In the genomic region with DNA sequence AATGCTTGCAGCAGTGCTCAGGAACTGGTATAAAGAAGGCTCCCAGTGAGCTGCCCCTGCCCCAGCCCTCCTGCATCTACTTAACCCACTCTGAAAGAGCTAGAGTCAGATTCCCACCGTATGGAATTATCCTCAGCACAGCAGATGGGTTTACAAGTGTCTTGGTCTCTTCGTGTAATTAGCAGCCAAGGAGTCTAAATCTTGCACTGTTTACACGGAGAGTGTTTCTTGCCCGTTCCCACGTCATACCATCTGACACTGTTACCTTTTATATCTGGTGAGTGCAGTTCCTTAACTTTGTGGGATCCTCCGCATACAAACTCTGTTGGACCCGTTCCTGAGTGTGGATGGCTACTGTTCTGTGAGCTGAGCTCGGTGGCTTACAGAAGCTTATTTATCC, we compare ENCODE assay signal across 20 mouse cellular contexts.
DNase-seq lines count a peak whose midpoint lies in the region; ATAC-seq lines count a peak whose summit lies in the region.
"Had no signal": no experiment of that assay in that cellular context is flagged by ENCODE, and none has a peak within 500 bp of the region (broad histone marks: within the 10 kb centered on the region; RNA-seq: fewer than 3 reads in every experiment).

No protein-coding gene starts in this region.

- DNase-seq in midbrain, embryonic 11.5 days (ENCODE audit: low spot score, missing footprints) = peak; percentile 35
- peak; percentile 42 for DNase-seq in layer of hippocampus, adult 9-11 months
- DNase-seq in right cerebral cortex, adult 2 months (ENCODE audit: low spot score in 2 of 2) = peak; percentile 58 to 68
- DNase-seq in thymus, postnatal 10 days (ENCODE audit: low spot score in 2 of 2) = no peak
- DNase-seq in kidney, postnatal 10 days = no peak
- no peak for DNase-seq in gastrocnemius, adult 8-10 months (ENCODE audit: low spot score in 2 of 2)
- DNase-seq: adrenal gland, postnatal 14 days; cerebellum, postnatal 25 days; gastrocnemius, postnatal 25 days; heart, postnatal 14 days had no signal

- no peak overlapping the region for H3K27ac ChIP-seq in midbrain, embryonic 11.5 days (ENCODE audit: low read depth, low read length)
- H3K27ac ChIP-seq in midbrain, embryonic 13.5 days = no peak overlapping the region
- H3K27ac ChIP-seq: embryonic facial prominence, embryonic 10.5 days; heart, embryonic 10.5 days; hindbrain, embryonic 15.5 days; kidney, postnatal 0 days; limb, embryonic 10.5 days; liver, embryonic 12.5 days; lung, embryonic 15.5 days had no signal

- H3K27me3 ChIP-seq in midbrain, embryonic 11.5 days (ENCODE audit: control insufficient read depth, insufficient read depth, low read length) = no peaks in the 10 kb centered on the region
- no peaks in the 10 kb centered on the region for H3K27me3 ChIP-seq in midbrain, embryonic 13.5 days
- H3K27me3 ChIP-seq: hindbrain, embryonic 15.5 days; liver, embryonic 12.5 days; lung, embryonic 15.5 days had no signal

- ATAC-seq in midbrain, embryonic 11.5 days (ENCODE audit: low FRiP score) = no peak
- ATAC-seq in midbrain, embryonic 13.5 days = no peak
- ATAC-seq: intestine, postnatal 0 days; liver, embryonic 12.5 days had no signal

- H3K4me1 ChIP-seq in midbrain, embryonic 11.5 days (ENCODE audit: control insufficient read depth, insufficient read depth, low read length) = no peaks in the 10 kb centered on the region
- no peaks in the 10 kb centered on the region for H3K4me1 ChIP-seq in midbrain, embryonic 13.5 days (replicated peaks)
- H3K4me1 ChIP-seq: embryonic facial prominence, embryonic 10.5 days; heart, embryonic 10.5 days; hindbrain, embryonic 15.5 days; limb, embryonic 10.5 days; liver, embryonic 12.5 days; lung, embryonic 15.5 days had no signal

- no peak overlapping the region for H3K4me2 ChIP-seq in midbrain, embryonic 11.5 days
- H3K4me2 ChIP-seq in midbrain, embryonic 13.5 days (replicated peaks) = no peak overlapping the region
- H3K4me2 ChIP-seq: hindbrain, embryonic 15.5 days; liver, embryonic 12.5 days; lung, embryonic 15.5 days had no signal

- 76% methylated on average over 8 of the region's 8 CpGs for WGBS in midbrain, embryonic 11.5 days
- WGBS in midbrain, embryonic 13.5 days = 70% methylated on average over 8 of the region's 8 CpGs

- H3K9me3 ChIP-seq in midbrain, embryonic 11.5 days (ENCODE audit: control insufficient read depth, low read length) = no peaks in the 10 kb centered on the region
- no peaks in the 10 kb centered on the region for H3K9me3 ChIP-seq in midbrain, embryonic 13.5 days
- H3K9me3 ChIP-seq: embryonic facial prominence, embryonic 10.5 days; heart, embryonic 10.5 days; hindbrain, embryonic 15.5 days; limb, embryonic 10.5 days; liver, embryonic 12.5 days; lung, embryonic 15.5 days had no signal

- H3K4me3 ChIP-seq in midbrain, embryonic 11.5 days (ENCODE audit: low read depth, low read length) = no peak overlapping the region
- no peak overlapping the region for H3K4me3 ChIP-seq in midbrain, embryonic 13.5 days (replicated peaks)
- H3K4me3 ChIP-seq: embryonic facial prominence, embryonic 10.5 days; erythroblast, embryonic 14.5 days; heart, embryonic 10.5 days; hindbrain, embryonic 15.5 days; limb, embryonic 10.5 days; liver, embryonic 12.5 days; lung, embryonic 15.5 days had no signal

- no peak overlapping the region for H3K9ac ChIP-seq in midbrain, embryonic 11.5 days (ENCODE audit: low read length)
- no peak overlapping the region for H3K9ac ChIP-seq in midbrain, embryonic 13.5 days (replicated peaks)
- H3K9ac ChIP-seq: hindbrain, embryonic 15.5 days; liver, embryonic 12.5 days; lung, embryonic 15.5 days had no signal

- H3K36me3 ChIP-seq in midbrain, embryonic 11.5 days (ENCODE audit: control insufficient read depth, insufficient read depth, low read length) = no peaks in the 10 kb centered on the region
- no peaks in the 10 kb centered on the region for H3K36me3 ChIP-seq in midbrain, embryonic 13.5 days
- H3K36me3 ChIP-seq: embryonic facial prominence, embryonic 10.5 days; heart, embryonic 10.5 days; hindbrain, embryonic 15.5 days; limb, embryonic 10.5 days; liver, embryonic 12.5 days; lung, embryonic 15.5 days had no signal

Comparison
In these comparisons a context has a peak if more than half of its experiments do, and no peak if none do; other contexts are left out.
1. DNase-seq: peak in midbrain, embryonic 11.5 days (single experiment), layer of hippocampus, adult 9-11 months (single experiment) and right cerebral cortex, adult 2 months (2 of 2); none in thymus, postnatal 10 days (0 of 2), kidney, postnatal 10 days (single experiment) and gastrocnemius, adult 8-10 months (0 of 2).